Comparison of ENCODE assay signal across 22 mouse cellular contexts in genomic region chr4:59351938-59352337, GRCm38 (mm10).
A peak's percentile ranks its signal among the peaks of the same experiment; 100 is the strongest.
DNase-seq lines count a peak whose midpoint lies in the region; ATAC-seq and TF ChIP-seq lines count a peak whose summit lies in the region.
"Had no signal": no experiment of that assay in that cellular context is flagged by ENCODE, and none has a peak within 500 bp of the region (broad histone marks: within the 10 kb centered on the region; RNA-seq: fewer than 3 reads in every experiment).

No protein-coding gene starts in this region.

- no peak overlapping the region for H3K9ac ChIP-seq in kidney, embryonic 15.5 days
- no peak overlapping the region for H3K9ac ChIP-seq in stomach, embryonic 16.5 days (ENCODE audit: low read length)
- H3K9ac ChIP-seq: forebrain, embryonic 12.5 days; hindbrain, embryonic 12.5 days; liver, embryonic 15.5 days had no signal

- no peaks in the 10 kb centered on the region for H3K27me3 ChIP-seq in kidney, embryonic 15.5 days
- no peaks in the 10 kb centered on the region for H3K27me3 ChIP-seq in kidney, adult 2 months (replicated peaks; ENCODE audit: control insufficient read depth, insufficient read depth, low read length)
- no peaks in the 10 kb centered on the region for H3K27me3 ChIP-seq in stomach, embryonic 16.5 days (ENCODE audit: control insufficient read depth, insufficient read depth, low read length)
- H3K27me3 ChIP-seq: forebrain, embryonic 12.5 days; hindbrain, embryonic 12.5 days; liver, embryonic 15.5 days had no signal

- H3K27ac ChIP-seq in kidney, embryonic 15.5 days, result peak overlapping the region; percentile 28; the same call in 1 of the 2 replicates
- H3K27ac ChIP-seq in kidney, adult 2 months (ENCODE audit: insufficient read depth, low read depth, low read length), result no peak overlapping the region
- peak overlapping the region; percentile 81 for H3K27ac ChIP-seq in macrophage
- H3K27ac ChIP-seq in stomach, embryonic 16.5 days (ENCODE audit: low read length), result peak overlapping the region; percentile 11; the same call in 1 of the 2 replicates
- H3K27ac ChIP-seq: embryonic facial prominence, embryonic 10.5 days; forebrain, embryonic 12.5 days; hindbrain, embryonic 12.5 days; liver, embryonic 15.5 days had no signal

- H3K36me3 ChIP-seq in kidney, embryonic 15.5 days, result no peaks in the 10 kb centered on the region
- H3K36me3 ChIP-seq in kidney, adult 2 months (ENCODE audit: control insufficient read depth, insufficient read depth, low read length), result no peaks in the 10 kb centered on the region
- H3K36me3 ChIP-seq in macrophage (ENCODE audit: inconsistent target), result no peaks in the 10 kb centered on the region
- H3K36me3 ChIP-seq in stomach, embryonic 16.5 days (ENCODE audit: control insufficient read depth, insufficient read depth, low read length), result no peaks in the 10 kb centered on the region
- H3K36me3 ChIP-seq: embryonic facial prominence, embryonic 10.5 days; forebrain, embryonic 12.5 days; hindbrain, embryonic 12.5 days had no signal

- no peak overlapping the region for H3K4me2 ChIP-seq in kidney, embryonic 15.5 days
- H3K4me2 ChIP-seq in stomach, embryonic 16.5 days (ENCODE audit: low read depth, low read length), result no peak overlapping the region
- H3K4me2 ChIP-seq: forebrain, embryonic 12.5 days; hindbrain, embryonic 12.5 days; liver, embryonic 15.5 days; midbrain, embryonic 11.5 days had no signal

- WGBS in kidney, embryonic 15.5 days, result 72% methylated on average over 7 of the region's 7 CpGs
- WGBS in kidney, adult 2 months, result 83% methylated on average over 7 of the region's 7 CpGs
- 29% methylated on average over 7 of the region's 7 CpGs for WGBS in macrophage (ENCODE audit: missing documents)
- WGBS in stomach, embryonic 16.5 days, result 79% methylated on average over 7 of the region's 7 CpGs

- H3K9me3 ChIP-seq in kidney, embryonic 15.5 days (replicated peaks), result no peaks in the 10 kb centered on the region
- no peaks in the 10 kb centered on the region for H3K9me3 ChIP-seq in stomach, embryonic 16.5 days (replicated peaks; ENCODE audit: control insufficient read depth, low read length)
- H3K9me3 ChIP-seq: embryonic facial prominence, embryonic 10.5 days; forebrain, embryonic 12.5 days; hindbrain, embryonic 12.5 days; liver, embryonic 15.5 days had no signal

- no peak for TF ChIP-seq CTCF in kidney, adult 2 months (conservative IDR thresholded peaks at IDR 0.05; ENCODE audit: insufficient read depth, insufficient read length, low read depth, low read length)

- DNase-seq in kidney, adult 2 months, result no peak
- peak; percentile 16 for DNase-seq in testis, postnatal 10 days (ENCODE audit: low spot score)
- DNase-seq in testis, postnatal 14 days (ENCODE audit: low spot score), result no peak
- no peak for DNase-seq in cerebellum, adult 18-20 months
- DNase-seq in urinary bladder, postnatal 25 days (ENCODE audit: low spot score), result no peak
- DNase-seq: adrenal gland, postnatal 10 days; cerebellum, adult 11-12 months; cerebellum, postnatal 25 days; gastrocnemius, postnatal 14 days; kidney, adult 18-20 months; kidney, postnatal 25 days; lung, postnatal 10 days; right cerebral cortex, postnatal 25 days; thymus, postnatal 14 days had no signal

- peaks cover 16% of the 10 kb centered on the region for H3K4me1 ChIP-seq in kidney, embryonic 15.5 days
- H3K4me1 ChIP-seq in kidney, adult 2 months (ENCODE audit: control insufficient read depth, insufficient read depth, low read length), result no peaks in the 10 kb centered on the region
- peaks cover 7% of the 10 kb centered on the region; the same call in 1 of the 2 replicates for H3K4me1 ChIP-seq in stomach, embryonic 16.5 days (ENCODE audit: control insufficient read depth, insufficient read depth, low read length)
- H3K4me1 ChIP-seq: embryonic facial prominence, embryonic 10.5 days; forebrain, embryonic 12.5 days; hindbrain, embryonic 12.5 days had no signal

- ATAC-seq in kidney, embryonic 15.5 days (replicated peaks; ENCODE audit: low FRiP score), result no peak
- ATAC-seq in stomach, embryonic 16.5 days (ENCODE audit: insufficient read depth, low FRiP score), result no peak

- no peaks in the 10 kb centered on the region for H3K79me2 ChIP-seq in macrophage (ENCODE audit: inconsistent target)

- H3K4me3 ChIP-seq in kidney, embryonic 15.5 days (replicated peaks), result no peak overlapping the region
- H3K4me3 ChIP-seq in kidney, adult 2 months (ENCODE audit: insufficient read depth, low read depth, low read length), result no peak overlapping the region
- H3K4me3 ChIP-seq in macrophage (ENCODE audit: inconsistent target), result no peak overlapping the region
- H3K4me3 ChIP-seq in stomach, embryonic 16.5 days (replicated peaks; ENCODE audit: low read length), result no peak overlapping the region
- H3K4me3 ChIP-seq: embryonic facial prominence, embryonic 10.5 days; forebrain, embryonic 12.5 days; hindbrain, embryonic 12.5 days; liver, embryonic 15.5 days had no signal

- no peak for TF ChIP-seq POLR2A in kidney, adult 2 months (IDR thresholded peaks at IDR 0.05; ENCODE audit: low read depth, low read length)
